Mouse (Mus musculus) spleen, adult 2 months (tissue): ENCODE data around the gene S100b. TPM values are rescaled to one million over a fixed set of nuclear protein-coding genes. Genes with fewer than 3 reads are reported as not detected.

Source experiments
- DNase-seq, 2 experiments: peaks; one replicate each; pipeline versions ENCODE4 v3.0.0 to v3.0.0-alpha.2; 2012 to 2021; ENCODE audit warnings: low spot score in 2 of 2, low read depth in 1 of 2
- H3K27ac ChIP-seq: fragments of 200-500 bp; 2 replicates; pipeline ENCODE4 v1.5.1; 2012; ENCODE audit warnings: low read length, inconsistent platforms; ENCODE audit not compliant: insufficient read depth
- H3K27me3 ChIP-seq: fragments of 200-500 bp; 2 replicates; pipeline ENCODE4 v1.6.1; 2012; ENCODE audit warnings: mild to moderate bottlenecking, moderate library complexity, low read length, inconsistent platforms; ENCODE audit not compliant: control insufficient read depth, insufficient read depth
- H3K36me3 ChIP-seq: fragments of 200-500 bp; 2 replicates; pipeline ENCODE4 v1.6.1; 2012; ENCODE audit warnings: mild to moderate bottlenecking, low read length, inconsistent platforms; ENCODE audit not compliant: control insufficient read depth, insufficient read depth
- H3K4me1 ChIP-seq: fragments of 200-500 bp; 2 replicates; pipeline ENCODE4 v1.6.1; 2011; ENCODE audit warnings: inconsistent platforms; ENCODE audit not compliant: control insufficient read depth, insufficient read depth, insufficient read length
- H3K4me3 ChIP-seq: fragments of 200-500 bp; 2 replicates; pipeline ENCODE4 v1.5.1; 2011; ENCODE audit warnings: mild to moderate bottlenecking, inconsistent platforms; ENCODE audit not compliant: insufficient read depth, insufficient read length; ENCODE audit errors: extremely low read depth
- CTCF ChIP-seq: fragments of 200-500 bp; IDR thresholded peaks from 2 replicates; pipeline ENCODE4 v1.5.1; 2011; ENCODE audit warnings: mild to moderate bottlenecking, inconsistent platforms; ENCODE audit not compliant: insufficient read depth, insufficient read length, insufficient replicate concordance; ENCODE audit errors: extremely low read depth
- POLR2A ChIP-seq: fragments of 200-500 bp; IDR thresholded peaks from 2 replicates; pipeline ENCODE4 v1.6.1; 2011; ENCODE audit warnings: low read depth, low read length, inconsistent platforms
- WGBS: fragments of 180-500 bp; shearing (Covaris S2); methylation state at CpG from one replicate; pipeline ENCODE4 v1.1.7; 2018; 5-methylcytosine and 5-hydroxymethylcytosine counted together
- polyA plus RNA-seq: library from polyadenylated mRNA; depleted of rRNA; stranded (reverse); fragments of >200 nt; gene quantifications from 2 replicates; pipeline ENCODE4 v1.2.3, GENCODE M21; 2012

S100b gene
- polyA plus RNA-seq, 1 experiment: 0.70 TPM

DNA sequence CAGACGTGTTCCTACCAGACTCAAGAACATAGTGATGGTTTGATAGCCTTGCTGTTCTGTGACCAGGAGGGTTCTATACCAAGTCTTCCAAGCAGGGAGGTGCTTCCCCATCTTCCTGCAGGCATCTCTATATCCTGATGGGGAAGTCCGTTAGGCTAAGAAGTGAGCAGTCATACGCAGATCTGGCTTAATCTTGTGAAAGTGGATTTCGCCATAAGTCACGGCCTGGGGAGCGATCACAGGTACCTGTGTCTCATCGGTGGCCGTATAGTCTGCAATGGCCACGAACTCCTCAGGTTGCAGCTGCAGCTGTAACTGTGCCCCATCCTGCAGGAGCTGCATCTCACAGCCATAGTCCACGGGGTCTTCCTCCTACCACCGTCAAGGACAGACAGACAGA lies 27.7 kb upstream of the S100b start:
- Histone ChIP-seq H3K4me1 (no peaks in the 10 kb centered on the region), H3K36me3 (peaks cover 2% of the 10 kb centered on the region; the same call in 1 of the 2 replicates), H3K27me3 (no peaks in the 10 kb centered on the region), H3K4me3 (no peak overlapping the region), H3K27ac (no peak overlapping the region)
- no peak for DNase-seq
- 91% methylated on average over 11 of the region's 11 CpGs for WGBS
- TF ChIP-seq CTCF (no peak), POLR2A (no peak)

DNA sequence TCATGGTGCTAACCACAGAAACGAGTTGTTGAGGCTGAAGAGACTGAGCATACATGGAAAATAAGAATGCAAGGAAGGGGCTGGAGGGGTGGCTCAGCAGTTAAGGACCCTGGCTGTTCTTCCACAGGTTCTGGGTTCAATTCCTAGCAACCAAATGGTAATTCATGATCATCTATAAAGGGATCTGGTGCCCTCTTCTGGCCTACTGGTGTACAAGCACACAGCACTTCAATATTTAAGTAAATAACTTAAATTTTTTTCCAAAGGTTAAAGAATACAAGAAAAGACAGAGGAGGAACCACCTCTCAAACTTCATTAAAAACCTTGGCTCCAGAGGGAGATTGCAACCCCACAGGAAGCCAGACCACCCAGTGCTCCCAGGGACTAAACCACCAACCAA lies 24.0 kb upstream of the S100b start:
- no peaks in the 10 kb centered on the region for H3K27me3 ChIP-seq
- H3K27ac ChIP-seq: no peak overlapping the region
- H3K4me3 ChIP-seq: no peak overlapping the region
- no peak for DNase-seq
- no peaks in the 10 kb centered on the region for H3K4me1 ChIP-seq
- no peaks in the 10 kb centered on the region for H3K36me3 ChIP-seq
- no peak for TF ChIP-seq POLR2A
- TF ChIP-seq CTCF: no peak
- WGBS: 50% methylated on average over 1 of the region's 1 CpGs

DNA sequence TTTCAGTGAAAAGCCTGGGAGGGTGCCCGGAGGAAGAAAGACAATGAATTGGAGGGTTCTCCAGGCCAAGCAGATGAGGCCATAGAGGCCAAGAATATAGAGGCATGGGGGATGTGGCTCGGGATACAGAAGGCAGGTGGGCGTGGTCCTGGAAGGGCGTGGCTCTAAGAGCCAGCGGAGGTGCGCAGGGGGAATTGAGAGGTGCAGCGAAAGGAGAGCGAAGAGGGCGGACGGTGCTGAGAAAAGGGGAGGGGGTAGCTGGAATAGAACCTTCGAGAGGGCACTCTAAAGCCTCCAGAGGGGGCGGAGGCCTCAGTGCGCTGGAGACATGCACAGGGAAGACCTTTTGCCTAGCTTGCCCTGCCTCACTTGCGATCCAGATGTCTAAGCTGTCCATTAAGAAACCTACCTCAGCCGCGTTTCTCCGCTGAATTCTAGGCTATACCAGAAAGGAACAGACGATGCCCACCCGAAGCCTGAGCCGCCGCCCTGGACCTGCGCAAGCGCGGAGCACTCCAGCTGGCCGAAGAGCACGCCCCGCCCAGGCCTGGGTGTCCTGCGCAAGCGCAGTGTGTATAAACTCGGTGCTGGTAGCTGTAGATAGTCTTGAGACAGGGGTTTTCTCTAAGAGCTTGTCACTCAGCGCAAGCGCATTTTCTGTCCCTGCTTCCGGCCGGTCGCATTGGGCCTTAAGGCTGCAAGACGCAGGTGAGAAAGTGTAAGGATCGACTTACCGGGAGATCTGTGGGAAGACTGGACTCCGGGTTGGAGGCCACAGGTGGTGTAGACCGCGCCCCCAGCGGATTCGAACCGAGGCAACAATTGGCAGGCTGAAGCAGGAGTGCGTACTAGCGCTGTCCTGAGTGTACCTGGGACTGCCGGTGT lies 16.1 kb upstream of the S100b start, which contains the start of gene Prmt2:
Gene Prmt2, minus strand, starts transcription at position 525 of the 885 bp plus-strand sequence.
- Histone ChIP-seq H3K4me3 (peak within 1 kb of the TSS; percentile 66), H3K27ac (peak within 1 kb of the TSS; percentile 57), H3K36me3 (no peaks in the 10 kb centered on the region), H3K27me3 (no peaks in the 10 kb centered on the region), H3K4me1 (peaks cover 4% of the 10 kb centered on the region; the same call in 1 of the 2 replicates)
- 1% methylated on average over 47 of the region's 47 CpGs for WGBS
- TF ChIP-seq CTCF (no peak), POLR2A (peak; percentile 29)
- peak; percentile 85 to 87 for DNase-seq

DNA sequence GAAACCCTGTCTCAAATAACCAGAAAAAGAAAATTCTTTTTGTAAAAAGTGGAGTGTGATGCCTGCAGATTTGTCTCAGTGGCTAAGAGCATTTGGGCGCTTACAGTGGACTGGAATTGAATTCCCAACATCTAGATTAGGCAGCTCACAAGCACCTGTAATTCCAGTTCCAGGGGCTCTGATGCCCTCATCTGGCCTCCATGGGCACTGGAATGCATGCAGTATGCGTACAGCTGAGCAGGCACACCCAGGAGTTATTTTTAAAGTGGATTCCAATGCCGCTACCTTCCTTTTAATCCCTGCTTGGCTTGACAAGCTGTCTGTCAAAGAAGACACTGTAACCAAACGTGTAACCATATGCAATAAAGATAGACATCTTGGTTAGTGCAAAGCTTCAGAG lies 14.3 kb upstream of the S100b start:
- no peaks in the 10 kb centered on the region for H3K36me3 ChIP-seq
- 84% methylated on average over 4 of the region's 4 CpGs for WGBS
- H3K4me1 ChIP-seq: peaks cover 4% of the 10 kb centered on the region; the same call in 1 of the 2 replicates
- no peak overlapping the region for H3K27ac ChIP-seq
- no peak for DNase-seq
- H3K4me3 ChIP-seq: no peak overlapping the region
- H3K27me3 ChIP-seq: no peaks in the 10 kb centered on the region
- no peak for TF ChIP-seq CTCF
- no peak for TF ChIP-seq POLR2A

DNA sequence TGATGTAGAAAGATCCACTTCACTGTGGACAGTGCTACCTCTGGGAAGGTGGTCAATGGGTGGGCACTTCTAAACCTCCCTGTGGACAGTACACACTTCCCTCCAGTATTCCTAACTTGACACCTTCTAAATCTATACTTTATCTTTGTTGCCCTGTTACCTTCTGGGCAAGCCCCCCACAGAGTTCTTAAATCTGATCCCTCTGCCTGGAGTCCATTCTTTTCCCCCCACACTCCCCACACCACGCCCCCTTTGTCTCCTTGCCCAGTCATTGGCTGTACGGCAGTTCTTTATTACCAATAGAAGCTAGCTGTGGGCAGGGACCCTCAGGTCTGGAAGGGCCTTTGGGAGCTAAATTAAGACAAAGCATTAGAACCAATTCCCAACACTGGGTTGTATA lies 8.5 kb upstream of the S100b start:
- DNase-seq: no peak
- H3K36me3 ChIP-seq: no peaks in the 10 kb centered on the region
- WGBS: 87% methylated on average over 2 of the region's 2 CpGs
- TF ChIP-seq POLR2A (no peak), CTCF (no peak)
- no peak overlapping the region for H3K27ac ChIP-seq
- no peaks in the 10 kb centered on the region for H3K4me1 ChIP-seq
- no peaks in the 10 kb centered on the region for H3K27me3 ChIP-seq
- no peak overlapping the region for H3K4me3 ChIP-seq

DNA sequence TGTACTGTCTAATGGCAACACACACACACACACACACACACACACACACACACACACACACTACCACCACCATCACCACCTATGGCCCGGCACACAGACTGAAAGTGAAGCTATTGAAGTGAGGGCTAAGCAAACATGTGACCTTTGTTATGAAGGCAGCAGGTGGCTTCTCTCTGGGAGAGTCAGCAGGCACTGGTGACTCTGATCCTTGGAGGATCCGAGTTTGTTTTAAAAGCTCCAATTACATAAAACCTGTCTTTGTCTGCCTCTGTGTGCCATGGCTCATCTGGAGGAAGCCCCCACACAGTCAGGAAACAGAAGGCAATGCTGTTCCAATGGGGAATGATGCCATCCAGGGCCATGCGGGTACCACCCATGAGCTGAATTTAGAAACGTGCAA lies 7.1 kb upstream of the S100b start:
- Histone ChIP-seq H3K36me3 (no peaks in the 10 kb centered on the region), H3K4me3 (no peak overlapping the region), H3K27ac (no peak overlapping the region), H3K4me1 (no peaks in the 10 kb centered on the region), H3K27me3 (no peaks in the 10 kb centered on the region)
- TF ChIP-seq CTCF: no peak
- no peak for TF ChIP-seq POLR2A
- 70% methylated on average over 4 of the region's 4 CpGs for WGBS
- DNase-seq: no peak
